Mouse (Mus musculus) layer of hippocampus, adult 9-10 months (tissue): ENCODE measurements around the gene Ube2k.
A peak's percentile ranks its signal among the peaks of the same experiment; 100 is the strongest.
"Not testable (repeated sequence)": the region's sequence is repeated elsewhere in the genome, so short reads cannot be mapped to it uniquely, and the experiment has no call there.

Source experiments
- DNase-seq: peaks from one replicate; pipeline ENCODE4 v3.0.0; 2022; ENCODE audit warnings: low spot score

Gene Ube2k

DNA sequence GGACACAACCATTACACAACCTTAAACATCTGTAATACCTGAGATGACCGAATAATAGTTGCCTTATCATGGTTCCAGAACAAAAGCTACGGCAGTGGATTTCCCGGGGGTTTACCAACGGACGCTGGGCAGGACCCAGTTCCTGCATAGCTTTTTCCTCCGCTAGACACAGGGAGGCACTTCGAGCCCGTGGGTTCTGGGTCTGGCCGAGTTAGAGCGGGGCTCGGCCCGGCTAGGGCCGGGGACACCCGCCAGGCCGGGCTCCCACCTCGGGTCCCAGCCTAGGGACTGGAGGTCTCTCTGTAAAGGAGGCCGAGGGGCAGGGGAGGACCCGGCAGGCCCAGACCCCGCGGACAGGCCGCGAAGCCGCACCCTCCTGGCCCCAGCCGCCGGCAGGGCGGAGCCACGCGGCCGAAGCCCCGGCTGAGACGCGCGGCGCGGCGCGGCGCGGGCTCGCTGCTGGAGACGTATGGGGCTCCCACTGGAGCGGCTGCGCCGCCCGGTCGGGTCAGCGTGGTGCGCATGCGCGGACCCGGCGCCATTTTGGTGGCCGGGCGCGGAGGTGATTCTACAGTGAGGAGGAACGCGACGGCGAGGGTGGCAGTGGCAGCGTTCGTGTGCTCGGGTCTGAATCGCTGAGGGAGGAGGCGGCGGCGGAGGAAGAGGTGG, at the start of gene Ube2k, which contains the start of gene Smim14:
TSS of gene Ube2k (plus strand) at position 483 of the 669 bp plus-strand sequence.
TSS of gene Smim14 (minus strand) at position 434 of the 669 bp plus-strand sequence.
- DNase-seq: peak; percentile 74

- no peak for DNase-seq
These were observed 49.7 kb upstream of the Ube2k start for GRCm38 (mm10) chr5:65487381-65487780.

- no peak for DNase-seq
These were observed 48.3 kb upstream of the Ube2k start for GRCm38 (mm10) chr5:65488725-65489124.

GRCm38 (mm10) chr5:65489830-65490229, 47.2 kb upstream of the Ube2k start:
- DNase-seq: no peak

- peak; percentile 33 for DNase-seq
These were observed 45.0 kb upstream of the Ube2k start for GRCm38 (mm10) chr5:65491767-65492715.

DNA sequence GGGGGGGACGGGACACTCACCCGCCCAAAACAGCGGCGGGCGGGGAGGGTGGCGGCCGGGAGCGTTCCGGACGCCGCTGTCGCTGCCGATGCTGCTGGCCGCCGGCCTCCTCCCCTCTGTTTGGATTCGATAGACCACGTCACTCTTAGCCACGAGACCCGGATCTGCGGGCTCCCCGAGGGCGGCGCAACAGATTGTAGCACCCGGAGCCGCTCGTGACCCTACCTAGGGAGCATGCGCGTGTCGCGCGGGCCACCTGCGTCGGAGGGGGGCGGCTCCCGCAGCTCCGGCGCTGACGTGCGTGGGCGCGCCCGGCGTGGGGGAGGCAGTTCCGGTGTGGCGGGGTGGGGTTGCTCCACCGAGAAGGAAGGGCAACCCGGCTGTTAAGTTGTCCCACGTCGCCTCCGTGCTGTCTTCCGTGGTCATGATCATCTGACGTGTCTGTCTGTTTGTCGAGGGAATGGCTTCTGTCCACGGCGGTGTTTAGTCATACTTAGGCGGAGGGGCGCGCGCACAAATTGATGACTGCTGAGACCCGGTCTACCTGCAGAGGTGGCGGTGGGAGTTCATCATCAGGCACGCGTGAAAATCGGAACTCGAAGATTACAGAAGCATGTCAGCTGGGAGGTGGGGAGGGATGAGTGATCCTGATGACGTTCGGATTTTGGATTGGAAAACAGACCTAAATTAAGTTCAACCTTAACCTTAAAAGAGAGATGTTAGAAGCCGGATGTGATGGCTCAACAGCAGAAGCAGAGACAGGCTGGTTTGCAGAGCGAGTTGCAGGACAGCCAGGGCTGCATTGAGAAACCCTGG, 44.1 kb upstream of the Ube2k start, which contains the start of gene Gm43552:
TSS of gene Gm43552 (minus strand) at position 118 of the 816 bp plus-strand sequence.
- peak; percentile 87 for DNase-seq

GRCm38 (mm10) chr5:65500231-65500630, 36.8 kb upstream of the Ube2k start:
- DNase-seq: no peak

- DNase-seq: no peak
These were observed 35.6 kb upstream of the Ube2k start for GRCm38 (mm10) chr5:65501407-65501806.

- DNase-seq: no peak
These were observed 31.2 kb upstream of the Ube2k start for GRCm38 (mm10) chr5:65505786-65506185.

DNA sequence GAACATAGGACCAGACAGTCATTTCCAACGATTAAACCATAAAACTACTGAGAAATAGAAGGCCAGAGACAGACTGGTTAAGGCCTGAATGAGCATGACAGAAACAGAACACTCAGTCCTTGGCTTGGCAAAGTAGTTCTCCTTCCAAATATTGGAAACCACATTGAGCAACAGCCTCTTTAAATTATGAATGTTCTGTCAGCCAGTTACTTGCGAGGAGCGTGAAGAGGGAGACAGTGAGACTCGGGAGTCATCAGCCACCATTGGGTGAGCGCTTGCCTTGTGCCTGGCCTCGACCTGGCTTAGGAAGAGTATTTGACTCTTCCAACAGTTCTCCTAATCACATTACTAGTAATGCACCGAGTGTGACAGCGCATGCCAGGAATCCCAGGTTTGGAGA, 28.6 kb upstream of the Ube2k start:
- no peak for DNase-seq

DNA sequence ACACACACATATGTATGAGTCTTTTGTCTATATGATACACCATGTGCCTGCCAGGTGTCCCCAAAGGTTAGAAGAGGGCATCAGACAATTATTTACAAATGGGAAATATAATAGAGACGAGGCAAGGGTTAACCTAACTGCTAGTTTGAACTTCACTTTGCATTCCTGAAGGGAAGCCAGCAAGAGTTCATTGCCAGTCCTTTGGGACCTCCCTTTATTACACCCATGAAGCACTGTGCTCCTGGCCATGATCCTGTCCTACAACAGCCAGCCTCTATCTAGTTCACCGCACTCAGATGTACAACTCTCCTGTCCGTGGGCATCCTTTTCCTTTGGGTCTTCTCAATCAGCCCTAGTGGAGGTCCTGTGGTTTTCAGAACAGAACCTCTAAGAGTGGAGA, 23.5 kb upstream of the Ube2k start:
- no peak for DNase-seq

GRCm38 (mm10) chr5:65514635-65515278, 22.3 kb upstream of the Ube2k start:
- no peak for DNase-seq

- no peak for DNase-seq
These were observed 15.2 kb upstream of the Ube2k start for GRCm38 (mm10) chr5:65521803-65522202.

- DNase-seq: no peak
These were observed 12.2 kb upstream of the Ube2k start for GRCm38 (mm10) chr5:65524831-65525230.

GRCm38 (mm10) chr5:65525674-65526443, 11.2 kb upstream of the Ube2k start:
- DNase-seq: no peak

DNA sequence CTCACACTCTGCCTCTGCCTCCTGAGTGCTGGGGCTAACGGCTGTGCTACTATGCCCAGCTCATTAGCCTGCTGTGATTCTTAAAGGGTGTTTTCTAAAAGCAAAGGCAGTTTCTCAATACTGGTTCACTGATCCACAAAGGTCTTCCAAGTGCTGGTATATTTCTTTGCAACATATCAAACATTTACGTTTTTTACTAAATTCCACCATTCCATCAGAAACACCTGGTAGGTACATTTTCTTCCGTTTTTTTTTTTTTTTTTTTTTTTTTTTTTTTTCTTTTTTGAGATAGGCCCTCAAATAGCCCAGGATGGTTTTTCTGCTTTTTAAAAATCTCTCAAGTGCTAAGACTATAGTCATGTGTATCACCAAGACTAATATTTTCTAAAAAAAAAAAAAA, 5.8 kb upstream of the Ube2k start:
- no peak for DNase-seq

- no peak for DNase-seq
These were observed 2.5 kb upstream of the Ube2k start for GRCm38 (mm10) chr5:65534496-65534895.

DNA sequence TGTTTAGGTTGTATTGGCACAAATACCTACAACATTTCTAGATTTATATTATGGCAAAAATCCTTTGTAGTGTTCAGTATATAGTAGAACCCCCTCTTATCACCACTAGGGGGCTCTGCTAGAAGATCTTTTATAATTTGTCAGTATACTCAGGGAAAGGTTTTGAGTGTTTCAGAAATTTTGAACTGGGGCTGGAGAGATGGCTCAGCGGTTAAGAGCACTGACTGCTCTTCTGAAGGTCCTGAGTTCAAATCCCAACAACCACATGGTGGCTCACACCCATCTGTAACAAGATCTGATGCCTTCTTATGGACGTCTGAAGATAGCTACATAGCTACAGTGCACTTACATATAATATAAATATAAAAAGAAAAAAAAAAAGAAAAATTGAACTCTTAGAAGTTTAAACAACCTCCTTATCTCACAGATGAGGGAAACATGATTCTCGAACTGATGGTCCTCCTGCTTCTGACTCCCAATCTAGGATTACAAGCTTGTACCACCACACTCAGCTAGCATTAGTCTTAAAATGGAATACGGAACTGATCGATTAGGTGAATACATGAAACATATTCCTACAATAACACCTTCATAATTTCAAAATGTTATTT, 1.5 kb upstream of the Ube2k start:
- DNase-seq: peak; percentile 27

DNA sequence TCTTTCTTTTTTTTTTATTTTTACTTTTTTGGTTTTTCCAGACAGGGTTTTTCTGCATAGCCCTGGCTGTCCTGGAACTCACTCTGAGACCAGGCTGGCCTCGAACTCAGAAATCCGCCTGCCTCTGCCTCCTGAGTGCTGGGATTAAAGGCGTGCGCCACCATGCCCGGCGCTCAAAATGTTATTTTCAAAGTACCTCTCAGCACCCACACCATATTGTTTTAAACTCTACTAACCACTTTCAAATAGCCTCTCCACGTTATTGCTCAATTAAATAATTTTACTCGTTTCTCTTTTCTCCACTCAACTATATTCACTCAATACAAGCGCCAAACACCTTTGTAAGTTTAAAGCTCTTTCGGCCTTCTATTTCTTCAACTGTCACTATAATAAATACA, 966 bp upstream of the Ube2k start:
- not testable (repeated sequence) for DNase-seq

GRCm38 (mm10) chr5:65537420-65538071, 513 bp downstream of the Ube2k start:
- DNase-seq: no peak
